Mouse (Mus musculus) embryonic facial prominence, embryonic 10.5 days (tissue): ENCODE results near the gene Banp. TPM values are rescaled to one million over a fixed set of nuclear protein-coding genes. Genes with fewer than 3 reads are reported as not detected.

Experiments used
- DNase-seq: peaks from one replicate; pipeline ENCODE4 v3.0.0-alpha.2; 2017; ENCODE audit warnings: low spot score
- H3K27ac ChIP-seq: fragments of 300-500 bp; sonication (generic); replicated peaks from 2 replicates; pipeline ENCODE4 v1.5.1; 2016; ENCODE audit warnings: mild to moderate bottlenecking
- H3K27me3 ChIP-seq: fragments of 300-500 bp; sonication (generic); replicated peaks from 2 replicates; pipeline ENCODE4 v1.6.1; 2016; ENCODE audit warnings: low read depth, mild to moderate bottlenecking; ENCODE audit not compliant: poor library complexity, severe bottlenecking
- H3K36me3 ChIP-seq: fragments of 300-500 bp; sonication (generic); replicated peaks from 2 replicates; pipeline ENCODE4 v1.6.1; 2016; ENCODE audit warnings: mild to moderate bottlenecking, moderate library complexity
- H3K4me1 ChIP-seq: fragments of 300-500 bp; sonication (generic); 2 replicates; pipeline ENCODE4 v1.6.1; 2016
- H3K4me3 ChIP-seq: fragments of 300-500 bp; sonication (generic); 2 replicates; pipeline ENCODE4 v1.5.1; 2016; ENCODE audit warnings: mild to moderate bottlenecking, moderate library complexity
- H3K9me3 ChIP-seq: fragments of 300-500 bp; sonication (generic); 2 replicates; pipeline ENCODE4 v1.6.1; 2016; ENCODE audit warnings: mild to moderate bottlenecking
- WGBS: fragments of 180-500 bp; shearing (Covaris S2); methylation state at CpG from one replicate; pipeline ENCODE4 v1.1.7; 2016; 5-methylcytosine and 5-hydroxymethylcytosine counted together
- polyA plus RNA-seq: library from polyadenylated mRNA; unstranded; fragments of >200 nt; fragmentation: Nextera tagmentation; extraction: Ambion mirVana; gene quantifications from 2 replicates; pipeline ENCODE4 v1.2.1, GENCODE M21; 2016

Gene Banp
- polyA plus RNA-seq, 1 experiment from 2014 or later: 55.2 TPM

GRCm38 (mm10) chr8:121955825-121956500, 6.4 kb downstream of the Banp start:
- Histone ChIP-seq H3K27me3 (no peaks in the 10 kb centered on the region), H3K27ac (no peak overlapping the region), H3K9me3 (no peaks in the 10 kb centered on the region), H3K36me3 (peaks cover 51% of the 10 kb centered on the region), H3K4me3 (no peak overlapping the region), H3K4me1 (peaks cover 23% of the 10 kb centered on the region)
- DNase-seq: no peak
- WGBS: 71% methylated on average over 1 of the region's 1 CpGs

GRCm38 (mm10) chr8:121958395-121958794, 8.8 kb downstream of the Banp start:
- 98% methylated on average over 1 of the region's 1 CpGs for WGBS
- peak; percentile 6 for DNase-seq
- Histone ChIP-seq H3K27me3 (no peaks in the 10 kb centered on the region), H3K4me1 (peaks cover 5% of the 10 kb centered on the region; the same call in 1 of the 2 replicates), H3K9me3 (no peaks in the 10 kb centered on the region), H3K4me3 (no peak overlapping the region), H3K27ac (no peak overlapping the region), H3K36me3 (peaks cover 44% of the 10 kb centered on the region)

GRCm38 (mm10) chr8:121962892-121963291, 13.3 kb downstream of the Banp start:
- no peak overlapping the region for H3K27ac ChIP-seq
- H3K4me1 ChIP-seq: peaks cover 36% of the 10 kb centered on the region
- WGBS: 85% methylated on average over 3 of the region's 3 CpGs
- H3K9me3 ChIP-seq: no peaks in the 10 kb centered on the region
- DNase-seq: no peak
- peaks cover 16% of the 10 kb centered on the region for H3K36me3 ChIP-seq
- no peaks in the 10 kb centered on the region for H3K27me3 ChIP-seq
- H3K4me3 ChIP-seq: no peak overlapping the region

GRCm38 (mm10) chr8:121964716-121965512, 15.4 kb downstream of the Banp start:
- no peaks in the 10 kb centered on the region for H3K27me3 ChIP-seq
- DNase-seq: peak; percentile 31
- H3K4me1 ChIP-seq: peaks cover 45% of the 10 kb centered on the region
- H3K27ac ChIP-seq: 0 out of 2 replicates have a peak overlapping the region, but pooled peaks have one; percentile 30
- WGBS: 77% methylated on average over 8 of the region's 8 CpGs
- peaks cover 10% of the 10 kb centered on the region; the same call in 1 of the 2 replicates for H3K36me3 ChIP-seq
- no peaks in the 10 kb centered on the region for H3K9me3 ChIP-seq
- no peak overlapping the region for H3K4me3 ChIP-seq

- H3K4me1 ChIP-seq: peaks cover 52% of the 10 kb centered on the region
- no peaks in the 10 kb centered on the region for H3K27me3 ChIP-seq
- 0 out of 2 replicates have a peak overlapping the region, but pooled peaks have one; percentile 76 for H3K27ac ChIP-seq
- DNase-seq: no peak
- WGBS: 71% methylated on average over 5 of the region's 5 CpGs
- no peak overlapping the region for H3K4me3 ChIP-seq
- H3K9me3 ChIP-seq: no peaks in the 10 kb centered on the region
- H3K36me3 ChIP-seq: peaks cover 16% of the 10 kb centered on the region; the same call in 1 of the 2 replicates
Observed at GRCm38 (mm10) chr8:121966110-121966509, 16.6 kb downstream of the Banp start.

- Histone ChIP-seq H3K36me3 (peaks cover 19% of the 10 kb centered on the region), H3K27ac (peak overlapping the region; percentile 76), H3K4me1 (peaks cover 56% of the 10 kb centered on the region), H3K27me3 (no peaks in the 10 kb centered on the region), H3K9me3 (no peaks in the 10 kb centered on the region), H3K4me3 (no peak overlapping the region)
- WGBS: 44% methylated on average over 7 of the region's 7 CpGs
- DNase-seq: no peak
Observed at GRCm38 (mm10) chr8:121966714-121967448, 17.3 kb downstream of the Banp start.

GRCm38 (mm10) chr8:121967977-121968376, 18.4 kb downstream of the Banp start:
- H3K9me3 ChIP-seq: no peaks in the 10 kb centered on the region
- H3K4me1 ChIP-seq: peaks cover 56% of the 10 kb centered on the region
- no peak overlapping the region for H3K4me3 ChIP-seq
- no peak for DNase-seq
- WGBS: 44% methylated on average over 4 of the region's 4 CpGs
- no peaks in the 10 kb centered on the region for H3K27me3 ChIP-seq
- peaks cover 23% of the 10 kb centered on the region for H3K36me3 ChIP-seq
- H3K27ac ChIP-seq: no peak overlapping the region

- H3K27me3 ChIP-seq: no peaks in the 10 kb centered on the region
- H3K4me3 ChIP-seq: no peak overlapping the region
- peaks cover 56% of the 10 kb centered on the region for H3K4me1 ChIP-seq
- peaks cover 23% of the 10 kb centered on the region for H3K36me3 ChIP-seq
- DNase-seq: no peak
- no peaks in the 10 kb centered on the region for H3K9me3 ChIP-seq
- 86% methylated on average over 4 of the region's 4 CpGs for WGBS
- no peak overlapping the region for H3K27ac ChIP-seq
Observed at GRCm38 (mm10) chr8:121968542-121968941, 19.0 kb downstream of the Banp start.

- Histone ChIP-seq H3K27ac (no peak overlapping the region), H3K4me3 (no peak overlapping the region), H3K36me3 (peaks cover 31% of the 10 kb centered on the region), H3K9me3 (no peaks in the 10 kb centered on the region), H3K27me3 (no peaks in the 10 kb centered on the region), H3K4me1 (peaks cover 43% of the 10 kb centered on the region)
- WGBS: 88% methylated on average over 8 of the region's 8 CpGs
- no peak for DNase-seq
Observed at GRCm38 (mm10) chr8:121970225-121970624, 20.7 kb downstream of the Banp start.

- 0 out of 2 replicates have a peak overlapping the region, but pooled peaks have one; percentile 14 for H3K27ac ChIP-seq
Observed at GRCm38 (mm10) chr8:121971488-121972058, 22.0 kb downstream of the Banp start.

GRCm38 (mm10) chr8:121973906-121974305, 24.4 kb downstream of the Banp start:
- no peaks in the 10 kb centered on the region for H3K9me3 ChIP-seq
- H3K4me3 ChIP-seq: no peak overlapping the region
- peaks cover 66% of the 10 kb centered on the region for H3K36me3 ChIP-seq
- peaks cover 15% of the 10 kb centered on the region for H3K4me1 ChIP-seq
- 96% methylated on average over 28 of the region's 28 CpGs for WGBS
- H3K27ac ChIP-seq: no peak overlapping the region
- H3K27me3 ChIP-seq: no peaks in the 10 kb centered on the region
- no peak for DNase-seq

More at GRCm38 (mm10) chr8:121971488-121972058, 22.0 kb downstream of the Banp start:
- H3K36me3 ChIP-seq: peaks cover 45% of the 10 kb centered on the region
- H3K9me3 ChIP-seq: no peaks in the 10 kb centered on the region
- H3K27me3 ChIP-seq: no peaks in the 10 kb centered on the region
- H3K4me3 ChIP-seq: no peak overlapping the region
- 83% methylated on average over 17 of the region's 17 CpGs for WGBS
- no peak for DNase-seq
- peaks cover 33% of the 10 kb centered on the region for H3K4me1 ChIP-seq
